Comparison of ENCODE assay signal across 9 mouse cellular contexts in the genomic region with DNA sequence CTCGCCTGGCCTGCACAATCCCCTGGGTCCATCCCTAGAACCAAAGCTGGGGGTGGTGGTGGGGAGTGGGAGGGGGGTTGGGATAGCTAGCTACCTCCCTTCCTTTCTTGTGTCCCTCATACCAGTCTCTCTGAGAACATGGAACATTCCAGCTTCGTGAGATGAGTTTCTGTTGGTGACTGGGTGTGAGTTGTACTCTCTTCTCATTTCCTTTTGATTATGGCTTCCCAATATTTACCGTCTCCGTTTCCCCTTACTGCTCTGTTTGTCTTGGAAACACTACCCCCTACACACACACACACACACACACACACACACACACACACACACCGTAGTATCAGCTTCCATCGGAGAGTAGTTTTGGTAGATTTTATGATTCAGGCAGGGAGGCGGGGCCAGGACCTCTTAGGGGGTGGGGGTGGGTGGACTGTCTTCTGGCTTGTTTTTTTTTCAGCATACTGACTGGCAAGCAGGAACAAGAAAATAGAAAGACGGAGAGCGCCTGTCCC.
DNase-seq lines count a peak whose midpoint lies in the region; ATAC-seq and TF ChIP-seq lines count a peak whose summit lies in the region.
"Had no signal": no experiment of that assay in that cellular context is flagged by ENCODE, and none has a peak within 500 bp of the region (broad histone marks: within the 10 kb centered on the region; RNA-seq: fewer than 3 reads in every experiment).

No protein-coding gene starts in this region.

- peak overlapping the region; percentile 90 for H3K27ac ChIP-seq in midbrain, embryonic 10.5 days (replicated peaks)
- no peak overlapping the region for H3K27ac ChIP-seq in midbrain, postnatal 0 days (ENCODE audit: low read depth, low read length)
- H3K27ac ChIP-seq in limb, embryonic 13.5 days = peak overlapping the region; percentile 94
- H3K27ac ChIP-seq in stomach, postnatal 0 days (replicated peaks) = peak overlapping the region; percentile 88

- 62% methylated on average over 9 of the region's 9 CpGs for WGBS in midbrain, embryonic 10.5 days
- 40% methylated on average over 9 of the region's 9 CpGs for WGBS in midbrain, postnatal 0 days
- 11% methylated on average over 9 of the region's 9 CpGs for WGBS in limb, embryonic 13.5 days
- WGBS in stomach, postnatal 0 days = 5% methylated on average over 8 of the region's 9 CpGs

- 0 out of 2 replicates have a peak, but pooled peaks have one; percentile 4 for ATAC-seq in frontal cortex, adult (ENCODE audit: low TSS enrichment)
- ATAC-seq in midbrain, postnatal 0 days (ENCODE audit: low FRiP score) = no peak
- ATAC-seq in limb, embryonic 13.5 days (ENCODE audit: low FRiP score, low read depth) = peak; percentile 68
- peak; percentile 54 for ATAC-seq in stomach, postnatal 0 days (ENCODE audit: low FRiP score, low TSS enrichment)
- ATAC-seq in monocyte, adult 5-6 weeks (replicated peaks; ENCODE audit: insufficient number of reproducible peaks, low FRiP score, low TSS enrichment, poor library complexity, severe bottlenecking) = no peak
- ATAC-seq: activated CD4-positive, CD25-positive, alpha-beta regulatory T cell, adult 4 months had no signal

- H3K36me3 ChIP-seq in midbrain, embryonic 10.5 days = peaks cover 40% of the 10 kb centered on the region
- peaks cover 11% of the 10 kb centered on the region for H3K36me3 ChIP-seq in midbrain, postnatal 0 days (ENCODE audit: insufficient read depth, low read length)
- peaks cover 53% of the 10 kb centered on the region for H3K36me3 ChIP-seq in limb, embryonic 13.5 days
- peaks cover 6% of the 10 kb centered on the region; the same call in 1 of the 2 replicates for H3K36me3 ChIP-seq in stomach, postnatal 0 days (ENCODE audit: control insufficient read depth, insufficient read depth, low read length)

- no peak overlapping the region for H3K9ac ChIP-seq in midbrain, postnatal 0 days (replicated peaks; ENCODE audit: low read length, poor library complexity, severe bottlenecking)
- no peak overlapping the region for H3K9ac ChIP-seq in limb, embryonic 13.5 days
- H3K9ac ChIP-seq in stomach, postnatal 0 days (ENCODE audit: low read length) = no peak overlapping the region

- H3K4me1 ChIP-seq in midbrain, embryonic 10.5 days = peaks cover 40% of the 10 kb centered on the region
- no peaks in the 10 kb centered on the region for H3K4me1 ChIP-seq in midbrain, postnatal 0 days (ENCODE audit: insufficient read depth, low read length)
- H3K4me1 ChIP-seq in limb, embryonic 13.5 days = peaks cover 58% of the 10 kb centered on the region
- peaks cover 21% of the 10 kb centered on the region for H3K4me1 ChIP-seq in stomach, postnatal 0 days (replicated peaks; ENCODE audit: control insufficient read depth, insufficient read depth)

- DNase-seq in frontal cortex, postnatal 10 days (ENCODE audit: low spot score in 2 of 2) = no peak
- DNase-seq in midbrain, embryonic 10.5 days (ENCODE audit: low spot score) = no peak
- no peak for DNase-seq in midbrain, postnatal 0 days (ENCODE audit: low spot score)
- no peak for DNase-seq in stomach, postnatal 0 days (ENCODE audit: low spot score)
- DNase-seq in frontal cortex, postnatal 36 days (ENCODE audit: low spot score in 2 of 2) = no peak

- no peak for TF ChIP-seq EP300 in stomach, postnatal 0 days (optimal IDR thresholded peaks at IDR 0.05)

- no peaks in the 10 kb centered on the region for H3K27me3 ChIP-seq in midbrain, embryonic 10.5 days (ENCODE audit: low read depth, poor library complexity, severe bottlenecking)
- no peaks in the 10 kb centered on the region for H3K27me3 ChIP-seq in midbrain, postnatal 0 days (ENCODE audit: insufficient read depth, low read length)
- no peaks in the 10 kb centered on the region for H3K27me3 ChIP-seq in limb, embryonic 13.5 days
- no peaks in the 10 kb centered on the region for H3K27me3 ChIP-seq in stomach, postnatal 0 days (ENCODE audit: control insufficient read depth, insufficient read depth, low read length)

- no peak overlapping the region for H3K4me2 ChIP-seq in midbrain, postnatal 0 days (ENCODE audit: low read depth, low read length, poor library complexity, severe bottlenecking)
- peak overlapping the region; percentile 46 for H3K4me2 ChIP-seq in limb, embryonic 13.5 days (replicated peaks)
- peak overlapping the region; percentile 25; the same call in 1 of the 2 replicates for H3K4me2 ChIP-seq in stomach, postnatal 0 days (replicated peaks; ENCODE audit: low read depth)

- 0 out of 2 replicates have a peak, but pooled peaks cover 4% of the 10 kb centered on the region for H3K9me3 ChIP-seq in midbrain, embryonic 10.5 days (replicated peaks)
- no peaks in the 10 kb centered on the region for H3K9me3 ChIP-seq in midbrain, postnatal 0 days (ENCODE audit: low read length)
- 0 out of 2 replicates have a peak, but pooled peaks cover 4% of the 10 kb centered on the region for H3K9me3 ChIP-seq in limb, embryonic 13.5 days
- H3K9me3 ChIP-seq in stomach, postnatal 0 days (ENCODE audit: control insufficient read depth, low read length) = no peaks in the 10 kb centered on the region

- TF ChIP-seq CTCF in midbrain, postnatal 0 days (IDR thresholded peaks at IDR 0.05) = no peak
- TF ChIP-seq CTCF in stomach, postnatal 0 days (IDR thresholded peaks at IDR 0.05; ENCODE audit: low read depth) = no peak

- 0 out of 2 replicates have a peak overlapping the region, but pooled peaks have one; percentile 18 for H3K4me3 ChIP-seq in midbrain, embryonic 10.5 days
- no peak overlapping the region for H3K4me3 ChIP-seq in midbrain, postnatal 0 days (ENCODE audit: low read depth, low read length)
- no peak overlapping the region for H3K4me3 ChIP-seq in limb, embryonic 13.5 days
- no peak overlapping the region for H3K4me3 ChIP-seq in stomach, postnatal 0 days (ENCODE audit: low read depth, low read length)

Comparison
In these comparisons a context has a peak if more than half of its experiments do, and no peak if none do; other contexts are left out.
1. ATAC-seq: peak in frontal cortex, adult (single experiment), limb, embryonic 13.5 days (single experiment) and stomach, postnatal 0 days (single experiment); none in midbrain, postnatal 0 days (single experiment) and monocyte, adult 5-6 weeks (single experiment).